Mouse (Mus musculus): ENCODE measurements around the gene March1. TPM values are rescaled to one million over a fixed set of nuclear protein-coding genes. Genes with fewer than 3 reads are reported as not detected.

The March1 gene
- total and polyA plus RNA-seq, 2 experiments from 2014 or later: 50.4 to 52.5 TPM

- WGBS: 50% methylated on average over 1 of the region's 1 CpGs
- DNase-seq (ENCODE audit: low spot score): no peak
- no peak overlapping the region for H3K27ac ChIP-seq (ENCODE audit: low read depth, low read length)
- no peak for TF ChIP-seq CTCF (IDR thresholded peaks at IDR 0.05)
- H3K9ac ChIP-seq (replicated peaks; ENCODE audit: low read length, poor library complexity, severe bottlenecking): no peak overlapping the region
- no peak overlapping the region for H3K4me3 ChIP-seq (ENCODE audit: low read depth, low read length)
- no peaks in the 10 kb centered on the region for H3K36me3 ChIP-seq (ENCODE audit: insufficient read depth, low read length)
- no peak overlapping the region for H3K4me2 ChIP-seq (ENCODE audit: low read depth, low read length, poor library complexity, severe bottlenecking)
- no peaks in the 10 kb centered on the region for H3K27me3 ChIP-seq (ENCODE audit: insufficient read depth, low read length)
- no peak for ATAC-seq (ENCODE audit: low FRiP score)
- H3K4me1 ChIP-seq (ENCODE audit: insufficient read depth, low read length): no peaks in the 10 kb centered on the region
- no peaks in the 10 kb centered on the region for H3K9me3 ChIP-seq (ENCODE audit: low read length)
Measured at GRCm38 (mm10) chr8:66166835-66167234, 549.1 kb downstream of the March1 start.

GRCm38 (mm10) chr8:66167405-66168173 is 549.9 kb downstream of the March1 start:
- no peak for DNase-seq (ENCODE audit: low spot score)
- no peaks in the 10 kb centered on the region for H3K36me3 ChIP-seq (ENCODE audit: insufficient read depth, low read length)
- H3K4me3 ChIP-seq (ENCODE audit: low read depth, low read length): no peak overlapping the region
- no peak overlapping the region for H3K9ac ChIP-seq (replicated peaks; ENCODE audit: low read length, poor library complexity, severe bottlenecking)
- no peak overlapping the region for H3K4me2 ChIP-seq (ENCODE audit: low read depth, low read length, poor library complexity, severe bottlenecking)
- no peak for ATAC-seq (ENCODE audit: low FRiP score)
- 66% methylated on average over 2 of the region's 2 CpGs for WGBS
- H3K27ac ChIP-seq (ENCODE audit: low read depth, low read length): no peak overlapping the region
- no peak for TF ChIP-seq CTCF (IDR thresholded peaks at IDR 0.05)
- H3K9me3 ChIP-seq (ENCODE audit: low read length): no peaks in the 10 kb centered on the region
- H3K4me1 ChIP-seq (ENCODE audit: insufficient read depth, low read length): no peaks in the 10 kb centered on the region
- no peaks in the 10 kb centered on the region for H3K27me3 ChIP-seq (ENCODE audit: insufficient read depth, low read length)

GRCm38 (mm10) chr8:66179336-66179735 is 561.6 kb downstream of the March1 start:
- no peak overlapping the region for H3K27ac ChIP-seq (ENCODE audit: low read depth, low read length)
- ATAC-seq (ENCODE audit: low FRiP score) (no peak), DNase-seq (ENCODE audit: low spot score) (no peak)
- no peak for TF ChIP-seq CTCF (IDR thresholded peaks at IDR 0.05)
- H3K9ac ChIP-seq (replicated peaks; ENCODE audit: low read length, poor library complexity, severe bottlenecking): no peak overlapping the region
- no peaks in the 10 kb centered on the region for H3K9me3 ChIP-seq (ENCODE audit: low read length)
- H3K4me2 ChIP-seq (ENCODE audit: low read depth, low read length, poor library complexity, severe bottlenecking): no peak overlapping the region
- H3K27me3 ChIP-seq (ENCODE audit: insufficient read depth, low read length): no peaks in the 10 kb centered on the region
- H3K36me3 ChIP-seq (ENCODE audit: insufficient read depth, low read length): no peaks in the 10 kb centered on the region
- WGBS: 89% methylated on average over 1 of the region's 1 CpGs
- no peaks in the 10 kb centered on the region for H3K4me1 ChIP-seq (ENCODE audit: insufficient read depth, low read length)
- no peak overlapping the region for H3K4me3 ChIP-seq (ENCODE audit: low read depth, low read length)

GRCm38 (mm10) chr8:66181265-66181664 is 563.6 kb downstream of the March1 start:
- no peak overlapping the region for H3K27ac ChIP-seq (ENCODE audit: low read depth, low read length)
- no peaks in the 10 kb centered on the region for H3K9me3 ChIP-seq (ENCODE audit: low read length)
- WGBS: 71% methylated on average over 4 of the region's 4 CpGs
- no peak overlapping the region for H3K4me3 ChIP-seq (ENCODE audit: low read depth, low read length)
- no peak for TF ChIP-seq CTCF (IDR thresholded peaks at IDR 0.05)
- H3K36me3 ChIP-seq (ENCODE audit: insufficient read depth, low read length): no peaks in the 10 kb centered on the region
- H3K4me1 ChIP-seq (ENCODE audit: insufficient read depth, low read length): no peaks in the 10 kb centered on the region
- ATAC-seq (ENCODE audit: low FRiP score) (no peak), DNase-seq (ENCODE audit: low spot score) (no peak)
- no peak overlapping the region for H3K9ac ChIP-seq (replicated peaks; ENCODE audit: low read length, poor library complexity, severe bottlenecking)
- H3K27me3 ChIP-seq (ENCODE audit: insufficient read depth, low read length): no peaks in the 10 kb centered on the region
- no peak overlapping the region for H3K4me2 ChIP-seq (ENCODE audit: low read depth, low read length, poor library complexity, severe bottlenecking)

GRCm38 (mm10) chr8:66182257-66182656 is 564.6 kb downstream of the March1 start:
- Histone ChIP-seq H3K4me3 (ENCODE audit: low read depth, low read length) (no peak overlapping the region), H3K27me3 (ENCODE audit: insufficient read depth, low read length) (no peaks in the 10 kb centered on the region), H3K9ac (replicated peaks; ENCODE audit: low read length, poor library complexity, severe bottlenecking) (no peak overlapping the region), H3K4me1 (ENCODE audit: insufficient read depth, low read length) (no peaks in the 10 kb centered on the region), H3K27ac (ENCODE audit: low read depth, low read length) (no peak overlapping the region), H3K36me3 (ENCODE audit: insufficient read depth, low read length) (no peaks in the 10 kb centered on the region), H3K4me2 (ENCODE audit: low read depth, low read length, poor library complexity, severe bottlenecking) (no peak overlapping the region), H3K9me3 (ENCODE audit: low read length) (no peaks in the 10 kb centered on the region)
- no peak for ATAC-seq (ENCODE audit: low FRiP score)
- no peak for TF ChIP-seq CTCF (IDR thresholded peaks at IDR 0.05)
- DNase-seq (ENCODE audit: low spot score): no peak
- WGBS: 65% methylated on average over 3 of the region's 3 CpGs

GRCm38 (mm10) chr8:66183454-66183853 is 565.8 kb downstream of the March1 start:
- no peaks in the 10 kb centered on the region for H3K36me3 ChIP-seq (ENCODE audit: insufficient read depth, low read length)
- no peak overlapping the region for H3K9ac ChIP-seq (replicated peaks; ENCODE audit: low read length, poor library complexity, severe bottlenecking)
- no peak overlapping the region for H3K4me2 ChIP-seq (ENCODE audit: low read depth, low read length, poor library complexity, severe bottlenecking)
- no peaks in the 10 kb centered on the region for H3K9me3 ChIP-seq (ENCODE audit: low read length)
- H3K4me3 ChIP-seq (ENCODE audit: low read depth, low read length): no peak overlapping the region
- no peaks in the 10 kb centered on the region for H3K27me3 ChIP-seq (ENCODE audit: insufficient read depth, low read length)
- DNase-seq (ENCODE audit: low spot score): peak; percentile 40
- 0 out of 2 replicates have a peak, but pooled peaks have one; percentile 47 for ATAC-seq (ENCODE audit: low FRiP score)
- peak overlapping the region; percentile 26; the same call in 1 of the 2 replicates for H3K27ac ChIP-seq (ENCODE audit: low read depth, low read length)
- H3K4me1 ChIP-seq (ENCODE audit: insufficient read depth, low read length): no peaks in the 10 kb centered on the region
- TF ChIP-seq CTCF (IDR thresholded peaks at IDR 0.05): no peak
- 28% methylated on average over 2 of the region's 2 CpGs for WGBS
